Mouse (Mus musculus): ENCODE measurements around the gene Erf.
"Not testable (repeated sequence)": the region's sequence is repeated elsewhere in the genome, so short reads cannot be mapped to it uniquely, and the experiment has no call there.

The Erf gene

DNA sequence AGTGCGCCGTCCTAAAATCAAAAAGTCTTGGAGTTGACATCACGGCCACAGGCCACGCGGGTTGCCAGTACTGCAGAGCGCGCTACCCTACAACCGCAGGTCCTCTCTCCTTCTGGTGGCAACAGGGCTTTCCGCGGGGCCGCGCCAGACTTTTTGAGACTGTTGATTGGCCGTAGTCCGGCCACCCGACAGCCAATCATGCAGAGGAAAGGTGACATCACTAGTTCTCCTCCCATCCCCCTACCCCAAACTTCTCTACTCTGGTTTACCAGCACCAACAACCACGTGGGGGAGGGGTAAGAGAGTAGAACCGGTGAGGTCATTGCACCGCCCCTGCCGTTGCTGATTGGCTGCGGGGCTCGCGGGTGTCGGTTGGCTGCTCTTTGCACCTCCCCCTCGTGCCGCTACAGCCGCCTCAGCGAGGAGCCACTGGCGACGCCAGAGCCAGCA is 16.8 kb upstream of the Erf start, which contains the start of gene Cic:
Gene Cic, plus strand, starts transcription at position 404 of the 450 bp plus-strand sequence.
- peak; percentile 95 for DNase-seq (ENCODE audit: low spot score)

DNA sequence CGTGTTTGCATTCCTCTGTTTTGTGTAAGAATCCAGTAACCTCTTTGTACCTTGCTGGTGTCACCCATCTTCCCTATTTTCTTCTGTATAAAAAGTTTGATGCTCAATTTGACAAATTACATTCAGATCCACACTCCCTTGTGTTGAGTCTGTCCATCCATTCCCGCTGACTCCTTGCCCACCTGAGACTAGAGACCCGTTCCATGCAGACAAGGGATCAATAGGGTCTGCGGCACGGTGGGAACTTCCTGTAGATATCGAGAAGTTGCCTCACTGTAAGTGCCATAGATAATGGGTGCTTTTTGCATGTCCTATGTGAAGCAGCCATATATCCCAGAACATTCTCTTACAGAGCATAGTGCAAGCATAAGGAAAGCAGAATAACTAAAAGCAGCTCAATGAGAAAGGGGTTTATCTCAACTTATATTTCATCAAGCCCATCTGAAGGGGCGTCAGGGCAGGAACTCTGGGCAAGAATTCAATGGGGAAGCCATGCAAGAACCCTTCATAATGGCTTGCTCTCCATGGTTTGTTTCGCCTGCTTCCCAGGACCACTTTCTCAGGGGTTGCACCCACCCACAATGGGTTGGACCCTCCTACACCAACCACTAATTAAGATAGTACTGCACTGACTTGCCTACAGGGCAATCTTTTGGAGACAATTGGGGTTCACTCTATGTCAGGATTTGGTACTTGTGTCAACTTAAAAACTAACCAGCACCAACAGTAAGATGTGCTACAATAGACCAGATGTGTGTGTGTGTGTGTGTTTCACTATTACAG is 15.8 kb upstream of the Erf start:
- no peak for DNase-seq (ENCODE audit: low spot score)

DNA sequence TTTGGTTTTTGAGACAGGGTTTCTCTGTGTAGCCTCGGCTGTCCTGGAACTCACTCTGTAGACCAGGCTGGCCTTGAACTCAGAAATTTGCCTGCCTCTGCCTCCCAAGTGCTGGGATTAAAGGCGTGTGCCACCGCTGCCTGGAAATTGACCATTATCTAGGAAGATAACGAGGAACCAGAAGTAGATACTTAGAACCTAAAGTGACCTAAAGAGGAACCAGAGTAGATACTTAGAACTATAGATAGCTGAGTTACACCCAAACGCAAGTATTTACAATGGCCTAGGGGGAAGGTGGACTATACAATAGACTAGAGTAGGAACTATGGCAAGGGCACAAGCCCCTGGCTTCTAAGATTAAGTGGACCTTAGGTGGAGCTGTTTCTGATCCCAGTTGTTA is 15.2 kb upstream of the Erf start:
- not testable (repeated sequence) for DNase-seq (ENCODE audit: low spot score)

DNA sequence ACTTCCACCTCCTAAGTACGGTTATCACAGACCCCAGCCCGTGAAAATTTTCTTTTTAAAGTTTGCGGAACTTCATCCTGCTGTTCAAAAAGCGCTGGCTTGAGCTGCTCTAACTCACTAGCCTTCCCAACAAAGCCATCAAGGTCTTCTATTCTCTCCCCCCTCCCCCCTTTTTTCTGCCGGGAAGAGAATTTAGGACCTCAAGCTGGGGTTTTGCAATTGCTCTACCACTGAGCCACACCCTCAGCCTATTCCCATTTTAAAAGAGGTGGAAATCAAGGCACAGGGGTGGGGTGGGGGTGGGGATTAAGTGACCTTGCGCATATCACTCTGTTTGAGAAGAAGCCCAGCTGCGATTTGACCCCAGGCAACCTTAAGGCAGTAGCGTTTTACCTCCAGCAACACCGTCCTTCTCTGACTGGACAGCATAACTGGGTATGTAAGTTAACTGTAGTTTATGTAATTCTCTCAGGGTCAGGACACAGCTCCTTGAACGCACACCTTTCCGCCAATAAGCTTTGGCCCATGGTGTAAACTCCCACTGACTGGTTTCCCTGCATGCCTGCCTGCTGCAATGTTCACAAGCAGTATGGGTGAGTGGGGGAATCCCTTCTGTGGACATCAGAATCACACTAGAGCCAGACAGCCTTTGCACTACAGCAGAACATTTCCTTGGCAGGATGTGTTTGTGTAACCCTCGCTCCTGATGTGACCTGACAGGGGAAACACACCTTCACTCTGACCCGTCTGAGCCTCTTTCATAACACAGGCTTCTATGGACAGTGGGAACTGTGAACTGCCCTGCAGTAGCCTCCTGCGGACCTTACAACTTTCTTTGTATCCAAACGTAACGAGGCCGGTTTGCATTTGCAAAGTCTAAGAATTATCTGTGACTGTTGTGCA is 13.7 kb upstream of the Erf start:
- no peak for DNase-seq (ENCODE audit: low spot score)

DNA sequence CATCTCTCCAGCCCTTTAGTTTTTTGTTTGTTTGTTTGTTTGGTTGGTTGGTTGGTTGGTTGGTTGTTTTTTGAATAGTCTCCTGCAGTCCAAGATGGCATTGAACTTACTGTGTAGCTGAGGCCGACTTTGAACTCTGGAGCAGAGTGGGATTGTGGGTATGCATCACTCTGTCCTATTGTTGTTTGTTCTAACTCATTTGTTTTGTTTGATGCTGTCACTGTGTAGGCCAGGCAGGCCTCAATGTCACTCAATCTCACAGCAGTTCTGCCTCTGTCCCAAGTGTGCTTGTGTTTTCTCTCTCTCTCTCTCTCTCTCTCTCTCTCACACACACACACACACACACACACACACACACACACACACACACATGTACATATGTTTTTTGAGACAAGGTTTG is 11.3 kb upstream of the Erf start:
- no peak for DNase-seq (ENCODE audit: low spot score)

DNA sequence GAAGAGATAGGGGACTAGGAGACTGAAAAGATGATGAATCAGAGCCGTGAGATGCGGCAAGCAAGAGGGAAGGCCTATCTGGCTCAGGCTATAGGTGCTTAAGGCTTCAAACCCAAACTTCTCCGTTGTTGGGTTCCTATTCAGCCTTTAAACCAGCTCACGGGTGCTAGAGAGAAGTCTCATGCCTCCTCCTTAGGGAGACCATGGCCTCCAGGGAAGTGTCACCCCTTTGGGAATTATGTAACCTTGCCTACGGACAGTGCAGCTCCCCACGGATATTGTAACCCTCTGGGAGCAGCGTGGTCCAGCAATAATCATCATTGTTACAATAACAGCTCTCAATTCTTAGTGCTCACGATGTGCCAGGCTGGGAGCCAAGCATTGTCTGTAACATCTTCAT is 1.3 kb upstream of the Erf start:
- DNase-seq (ENCODE audit: low spot score), result no peak

DNA sequence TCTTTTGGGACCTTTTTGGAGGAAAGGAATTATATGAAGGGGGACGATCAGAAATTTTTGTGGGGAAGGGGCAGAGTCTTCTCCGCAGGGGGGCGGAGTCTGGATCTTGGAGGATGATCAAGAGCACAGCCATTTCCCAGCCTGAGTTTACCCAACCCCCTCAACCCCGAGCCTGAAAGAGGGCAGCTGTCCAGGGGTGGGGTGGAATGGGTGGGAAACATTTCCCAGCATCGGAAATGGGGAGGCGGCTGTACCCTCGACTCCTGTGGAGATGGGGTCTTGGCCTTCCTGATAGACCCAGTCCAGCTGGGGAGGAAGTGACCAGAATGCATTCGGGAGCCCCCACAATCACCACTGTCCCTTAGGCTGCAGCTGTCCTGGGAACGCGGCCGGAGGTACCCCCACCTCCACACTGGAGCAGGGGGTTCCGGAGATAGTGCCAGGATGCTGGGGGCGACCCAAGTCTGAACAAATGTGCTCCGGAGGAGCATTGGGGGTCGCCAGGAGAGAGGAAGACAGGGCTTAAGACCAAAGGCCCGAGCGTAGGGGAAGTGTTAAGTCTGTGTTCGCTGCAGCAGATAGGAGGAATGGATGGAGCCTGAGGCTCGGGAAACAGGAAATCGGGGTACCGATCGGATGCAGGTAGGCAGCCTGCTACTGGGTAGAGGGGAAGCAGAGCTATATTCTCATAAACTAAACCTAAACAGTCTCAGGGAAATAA is 670 bp upstream of the Erf start:
- DNase-seq (ENCODE audit: low spot score), result peak; percentile 56

DNA sequence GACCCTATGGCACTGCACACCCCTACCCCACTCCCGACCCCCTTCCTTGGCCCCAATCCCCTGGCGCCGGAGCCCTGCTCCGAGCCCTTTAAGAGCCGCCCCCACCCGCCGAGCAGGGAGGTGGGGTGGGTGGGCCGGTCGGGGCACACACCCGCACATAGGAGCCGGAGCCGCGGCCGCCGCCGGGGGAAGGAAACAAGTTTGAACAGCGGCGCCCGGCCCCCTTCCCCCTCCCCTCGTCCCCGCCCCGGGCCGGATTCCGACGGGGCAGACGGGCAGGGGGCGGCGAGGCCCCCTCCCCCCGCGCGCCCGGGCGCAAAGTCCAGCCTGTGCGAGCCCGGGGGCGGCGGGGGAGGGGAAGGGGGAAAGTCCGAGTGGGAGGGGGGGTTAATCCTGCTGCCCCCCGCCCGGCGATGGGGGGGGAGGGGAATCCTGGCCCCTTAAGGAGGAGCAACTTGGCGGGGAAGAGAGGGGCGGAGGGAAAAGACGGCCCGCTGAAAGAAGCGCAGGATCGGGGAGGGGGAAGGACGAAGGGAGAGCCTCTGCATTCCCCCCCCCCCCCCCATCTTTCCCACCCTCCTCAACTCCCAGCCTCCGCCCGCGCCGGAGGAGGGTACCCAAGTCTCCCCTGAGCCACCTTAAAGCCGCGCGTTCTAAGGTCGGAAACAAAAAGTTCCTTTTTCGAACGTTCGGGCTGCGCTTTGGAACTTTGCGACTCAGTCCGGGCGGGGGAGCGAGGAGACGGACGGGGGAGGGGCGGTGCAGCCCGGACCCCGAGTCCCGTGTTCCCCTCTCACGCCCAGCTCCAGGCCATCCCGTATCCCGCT is 1.0 kb downstream of the Erf start:
- DNase-seq (ENCODE audit: low spot score), result peak; percentile 82

DNA sequence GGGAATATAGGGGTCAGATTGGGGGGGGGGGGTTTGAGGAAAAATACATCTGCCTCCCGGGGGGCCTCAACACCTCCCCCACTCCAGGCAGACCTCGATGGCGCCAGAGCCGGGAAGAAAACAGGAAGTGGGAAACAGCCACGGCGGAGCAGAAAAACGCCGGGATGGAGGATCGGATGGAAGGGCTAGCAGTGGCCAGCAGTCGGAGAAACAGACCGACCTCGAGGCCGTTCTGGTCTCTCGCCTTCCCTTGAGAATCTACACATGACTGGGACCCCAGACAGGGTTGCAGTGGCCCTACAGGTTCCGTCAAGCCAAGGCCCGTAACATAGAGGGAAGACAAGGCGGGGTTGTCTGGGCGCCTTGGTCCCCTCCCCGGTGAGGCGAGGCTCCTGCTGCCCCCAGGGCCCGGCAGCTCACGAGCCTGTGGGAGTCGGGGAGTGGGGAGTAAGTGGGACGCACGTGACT is 1.7 kb downstream of the Erf start:
- no peak for DNase-seq (ENCODE audit: low spot score)

DNA sequence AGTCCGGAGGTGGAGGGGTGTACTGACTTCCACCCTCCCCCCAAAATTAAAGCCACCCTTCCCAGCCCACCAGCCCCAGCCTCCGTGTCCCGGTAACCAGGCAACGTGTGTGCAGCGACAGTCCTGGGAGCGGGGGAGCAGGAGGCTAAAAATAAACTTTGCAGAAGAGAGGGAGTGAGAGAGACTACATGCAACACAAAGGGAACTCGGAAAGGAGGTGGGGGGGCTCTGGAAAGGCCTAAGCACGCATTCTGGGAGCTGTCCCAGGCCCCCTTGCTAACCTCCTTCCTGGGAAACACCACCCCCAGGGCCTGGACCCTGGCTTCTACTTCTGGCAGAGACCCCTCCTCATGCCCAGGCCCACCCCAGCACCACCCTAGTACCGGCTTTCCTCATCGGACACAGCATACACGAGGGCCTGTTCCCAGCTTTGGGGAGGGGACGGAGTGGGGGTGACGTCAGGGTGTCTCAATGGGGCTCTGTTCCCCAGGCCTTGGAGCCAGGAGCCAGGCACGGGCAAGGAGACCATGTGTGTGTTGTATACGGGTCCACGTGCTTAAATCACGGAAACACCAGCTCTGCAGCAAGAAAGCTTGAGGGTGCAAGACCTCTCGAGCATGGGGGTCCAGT is 2.4 kb downstream of the Erf start:
- DNase-seq (ENCODE audit: low spot score), result peak; percentile 42

DNA sequence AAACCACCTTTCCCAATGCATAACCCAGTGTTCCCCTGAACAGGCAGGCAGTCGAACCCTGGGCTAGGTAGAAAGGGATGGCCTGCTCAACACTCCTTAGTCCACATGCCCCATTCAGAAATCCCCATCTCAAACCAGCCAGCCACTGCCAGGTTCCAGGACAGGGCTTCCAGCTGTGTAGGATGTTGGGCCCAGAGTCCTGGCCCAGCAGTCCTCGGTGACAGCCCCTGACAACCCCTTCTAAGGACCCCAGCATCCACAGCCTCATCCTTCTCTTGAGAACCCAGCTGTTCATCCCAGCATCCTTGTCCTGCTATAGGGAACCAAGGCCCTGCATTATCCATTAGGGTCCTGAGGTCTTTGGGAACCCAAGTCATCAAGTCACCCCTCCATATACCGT is 3.1 kb downstream of the Erf start:
- no peak for DNase-seq (ENCODE audit: low spot score)

DNA sequence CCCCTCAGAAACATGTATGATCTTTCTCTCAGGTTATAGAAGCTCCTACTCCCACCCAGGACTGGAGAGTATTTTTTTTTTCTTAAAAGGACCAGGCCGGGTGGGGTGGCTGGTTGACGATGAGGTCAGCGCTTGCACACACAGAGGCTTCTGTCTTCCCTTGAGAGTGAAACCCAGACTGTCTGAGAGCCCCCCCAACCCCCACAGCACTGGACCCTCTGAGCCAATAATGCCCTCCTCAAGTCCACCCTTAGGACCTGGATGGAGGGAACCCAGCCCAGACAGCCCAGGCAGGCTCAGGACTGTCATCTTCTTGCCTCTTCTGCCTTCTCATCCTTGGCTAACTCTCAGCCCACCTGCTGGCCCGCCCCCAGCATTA is 3.8 kb downstream of the Erf start:
- no peak for DNase-seq (ENCODE audit: low spot score)

DNA sequence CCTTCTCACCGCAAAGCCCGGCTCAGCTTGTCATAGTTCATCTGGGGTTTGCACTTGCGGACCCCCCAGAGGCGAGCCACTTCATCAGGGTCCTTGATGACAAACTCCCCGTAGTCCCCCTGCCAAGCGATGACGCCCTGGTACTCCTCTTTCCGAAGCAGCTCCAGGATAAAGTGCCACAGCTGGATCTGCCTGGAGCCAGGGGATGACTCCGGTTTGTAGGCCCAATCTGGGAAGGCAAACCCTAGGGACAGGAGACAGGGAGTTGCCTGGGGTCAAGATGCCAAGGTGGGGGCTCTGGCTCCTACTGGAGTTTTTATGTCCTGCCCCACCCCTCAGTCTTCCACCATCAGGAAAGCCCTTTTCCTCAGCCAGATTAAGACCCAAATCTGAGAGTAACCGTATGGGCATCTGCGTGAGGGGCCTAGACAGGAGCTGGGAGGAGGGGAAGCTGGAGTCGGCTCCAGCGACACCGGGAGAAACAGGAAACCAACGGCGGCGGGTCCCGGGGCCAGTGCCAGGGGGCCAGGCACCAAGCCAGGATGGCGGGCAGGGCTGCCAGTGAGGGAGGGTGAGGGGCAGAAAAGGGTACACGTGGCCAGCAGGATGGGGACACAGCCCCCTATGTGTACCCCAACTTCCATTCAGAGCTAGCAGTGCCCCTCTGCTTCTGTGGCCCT is 4.3 kb downstream of the Erf start:
- DNase-seq (ENCODE audit: low spot score), result peak; percentile 57

DNA sequence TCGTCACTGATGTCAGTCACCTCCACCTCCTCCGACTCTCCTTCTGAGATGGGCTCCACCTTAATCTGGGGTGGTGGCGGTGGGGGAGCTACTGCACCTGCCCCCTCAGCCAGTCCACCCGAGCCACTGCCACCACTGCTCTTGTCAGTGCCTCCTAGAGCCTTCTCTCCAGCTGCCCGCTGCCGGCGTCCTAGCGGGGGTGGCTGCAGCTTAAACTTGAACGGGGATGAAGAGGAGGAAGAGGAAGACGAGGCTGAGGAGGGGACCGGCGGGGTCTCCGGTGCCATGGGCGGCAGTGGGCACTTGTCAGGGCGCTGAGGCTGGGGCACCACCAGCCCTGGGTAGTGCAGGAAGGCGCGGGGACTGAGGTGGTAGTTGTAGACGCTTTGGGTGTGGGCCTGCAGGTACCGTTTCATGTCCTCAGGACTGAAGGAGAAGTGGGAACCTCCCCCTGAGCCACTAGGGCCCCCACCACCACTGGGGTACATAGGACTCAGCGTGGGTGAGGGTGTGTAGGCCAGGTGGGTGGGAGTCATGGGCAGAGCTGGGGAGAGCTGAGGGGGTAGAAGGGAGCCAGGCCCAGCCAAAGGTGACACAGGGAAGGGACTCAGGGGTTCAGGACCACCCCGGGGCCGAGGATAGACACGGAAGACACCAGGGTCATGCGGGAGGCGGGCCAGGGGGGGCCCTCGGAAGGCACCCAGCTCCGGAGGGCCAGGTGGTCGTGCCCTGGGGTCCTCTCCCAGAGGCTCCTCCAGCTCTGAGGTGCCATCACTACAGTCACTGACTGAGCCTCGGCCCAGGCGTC is 5.8 kb downstream of the Erf start:
- no peak for DNase-seq (ENCODE audit: low spot score)

DNA sequence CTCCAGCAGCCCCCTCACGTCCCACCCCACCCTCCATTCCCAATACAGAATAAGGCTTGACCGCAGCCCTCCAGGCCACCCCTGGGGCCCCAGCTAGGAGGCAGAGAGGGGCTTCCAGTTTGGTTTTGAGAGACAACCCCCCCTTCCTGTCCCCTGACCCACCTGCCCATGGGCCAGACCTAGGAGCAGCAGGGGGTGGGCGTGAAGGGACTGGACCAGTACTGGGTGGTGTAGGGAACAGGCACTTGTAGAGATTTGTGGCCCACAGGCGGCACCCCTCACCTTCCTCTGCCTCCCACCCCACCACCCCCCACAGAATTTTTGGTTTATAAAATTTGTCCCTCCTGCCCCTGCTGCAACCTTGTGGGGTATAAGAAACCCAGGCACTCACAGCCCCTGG is 7.2 kb downstream of the Erf start:
- DNase-seq (ENCODE audit: low spot score), result no peak

DNA sequence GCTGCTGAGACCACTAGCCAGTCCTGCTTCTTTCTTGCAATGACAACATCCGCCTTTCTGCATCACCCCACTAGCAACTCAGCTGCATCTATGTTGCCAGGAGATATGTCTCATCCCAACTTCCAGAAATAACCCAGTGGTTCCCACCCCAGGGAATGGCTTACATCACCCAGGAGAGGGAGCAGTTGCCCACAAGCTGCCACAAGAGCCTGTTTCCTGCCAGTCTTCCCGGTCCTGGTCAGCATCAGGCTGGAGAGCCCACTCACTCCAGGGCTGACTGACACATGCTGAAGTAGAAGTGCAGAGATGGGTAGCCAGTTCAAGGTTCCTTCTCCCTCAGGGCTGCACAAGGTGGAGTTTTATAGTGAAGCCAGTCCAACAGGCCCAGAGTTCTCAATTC is 9.5 kb downstream of the Erf start:
- DNase-seq (ENCODE audit: low spot score), result peak; percentile 49

DNA sequence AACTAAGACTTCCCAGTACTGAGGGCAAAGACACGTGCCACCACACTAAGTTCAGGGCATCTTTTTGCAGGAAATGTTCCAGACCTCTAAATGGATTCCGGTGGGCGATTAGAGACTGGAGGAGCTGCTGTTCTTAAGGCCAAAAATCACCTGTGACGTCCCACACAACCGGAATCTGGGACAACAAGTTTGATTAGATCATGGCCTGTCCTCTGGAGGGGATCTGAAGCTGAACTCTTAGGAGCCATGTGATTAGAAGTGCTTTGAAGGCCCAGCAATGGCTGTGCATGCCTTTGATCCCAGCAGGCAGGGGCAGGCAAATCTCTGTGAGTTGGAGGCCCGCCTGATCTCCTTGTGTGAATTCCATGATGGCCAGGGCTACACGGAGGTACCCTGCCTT is 9.9 kb downstream of the Erf start:
- no peak for DNase-seq (ENCODE audit: low spot score)

DNA sequence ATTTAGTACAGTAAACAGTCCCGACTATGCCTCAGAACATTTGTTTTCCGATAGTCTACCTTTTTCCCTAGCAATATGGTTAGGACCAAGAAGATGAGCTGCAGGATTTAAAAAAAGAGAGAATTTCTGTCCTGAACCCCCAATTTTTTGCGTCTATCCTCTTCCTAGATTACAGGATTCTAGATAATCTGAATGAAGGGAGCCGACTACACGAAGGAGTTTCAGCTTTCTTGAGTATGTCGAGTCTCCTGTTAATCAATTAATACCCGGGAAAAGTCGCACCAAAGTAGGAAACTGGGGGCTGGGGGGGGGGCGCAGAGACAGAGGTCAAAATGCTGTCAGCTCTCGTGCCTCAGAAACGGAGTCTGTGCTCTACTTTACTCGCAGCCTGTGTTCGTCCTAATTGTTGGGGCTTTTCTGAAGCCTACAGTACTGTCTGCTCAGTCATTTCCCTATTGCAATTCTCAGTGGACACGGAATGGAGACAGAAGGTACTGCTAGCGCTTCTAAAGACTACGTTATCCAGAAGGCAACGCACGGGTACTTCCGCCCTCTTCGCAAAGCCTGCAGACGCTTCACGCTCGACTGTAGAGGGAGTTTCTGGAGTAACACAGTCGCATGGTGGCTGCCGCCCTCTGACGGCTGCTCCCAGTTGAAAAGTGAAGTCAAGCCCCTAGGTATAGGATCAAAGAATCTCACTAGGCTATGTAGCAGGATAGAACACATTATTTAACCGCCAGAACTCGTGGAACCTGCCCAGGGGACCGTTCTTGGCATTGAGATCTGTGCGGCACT is 11.5 kb downstream of the Erf start:
- peak; percentile 79 for DNase-seq (ENCODE audit: low spot score)

Measured in ovary, postnatal 36 days (tissue).